Mouse (Mus musculus): ENCODE measurements around the gene Tenm3.

- TF ChIP-seq POLR2A (IDR thresholded peaks at IDR 0.05; ENCODE audit: low read depth, low read length) (no peak), CTCF (IDR thresholded peaks at IDR 0.05; ENCODE audit: borderline replicate concordance, insufficient read depth, low read length) (no peak)
Observed at GRCm38 (mm10) chr8:48259832-48260231, 583.9 kb downstream of the Tenm3 start.
